Mouse (Mus musculus) A20 (cell line): ENCODE data around the gene S1pr5.
"Not testable (repeated sequence)": the region's sequence is repeated elsewhere in the genome, so short reads cannot be mapped to it uniquely, and the experiment has no call there.

ENCODE experiments used
- DNase-seq: peaks from one replicate; pipeline ENCODE4 v3.0.0-alpha.2; 2011; ENCODE audit warnings: low read depth, low spot score

Gene S1pr5

GRCm38 (mm10) chr9:21248326-21248725, at the start of gene S1pr5:
TSS of gene S1pr5 (minus strand) at chr9:21248443.
- no peak for DNase-seq

GRCm38 (mm10) chr9:21292271-21292670, 44.0 kb upstream of the S1pr5 start:
- DNase-seq: peak; percentile 21

GRCm38 (mm10) chr9:21291868-21292267, 43.6 kb upstream of the S1pr5 start:
- DNase-seq: peak; percentile 12

- peak; percentile 96 for DNase-seq
These were observed 43.0 kb upstream of the S1pr5 start, which contains the start of gene Cdkn2d for GRCm38 (mm10) chr9:21291022-21291787. TSS of gene Cdkn2d (minus strand) at chr9:21291407.

DNA sequence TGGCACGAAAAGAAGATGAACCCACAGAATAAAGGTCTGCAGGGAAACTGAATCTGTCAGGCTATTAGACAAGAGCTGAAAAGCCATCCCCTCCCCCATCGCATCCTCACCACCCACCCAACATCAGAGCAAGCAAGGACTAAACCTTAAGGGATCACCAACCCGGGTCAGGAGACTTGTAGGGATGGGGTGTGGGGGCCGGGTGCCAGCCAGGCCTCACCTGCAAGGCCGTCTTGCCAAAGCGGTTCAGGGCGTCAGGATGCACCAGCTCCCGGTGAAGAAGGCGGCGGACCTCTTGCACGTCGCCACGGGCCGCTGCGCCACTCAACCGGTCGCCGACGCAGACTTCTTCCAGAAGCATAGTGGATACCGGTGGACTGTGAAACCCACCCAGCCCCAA, 42.3 kb upstream of the S1pr5 start:
- no peak for DNase-seq

DNA sequence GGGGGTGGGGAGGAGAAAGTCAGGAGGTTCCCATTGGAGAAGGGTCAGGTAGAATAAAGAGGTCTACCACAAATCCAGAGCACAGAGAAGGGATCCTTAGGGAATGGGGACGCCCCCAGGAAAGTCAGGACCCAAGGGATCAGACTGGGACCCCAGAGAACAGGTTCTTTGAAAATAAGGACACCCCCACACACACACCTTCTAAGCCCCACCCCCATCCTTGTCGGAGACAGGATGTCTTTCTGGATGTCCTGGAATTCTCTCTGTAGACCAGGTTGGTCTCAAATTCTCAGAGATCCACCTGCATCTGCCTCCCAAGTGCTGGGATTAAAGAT, 41.1 kb upstream of the S1pr5 start:
- no peak for DNase-seq

- peak; percentile 19 for DNase-seq
These were observed 40.4 kb upstream of the S1pr5 start for GRCm38 (mm10) chr9:21288404-21289336.

DNA sequence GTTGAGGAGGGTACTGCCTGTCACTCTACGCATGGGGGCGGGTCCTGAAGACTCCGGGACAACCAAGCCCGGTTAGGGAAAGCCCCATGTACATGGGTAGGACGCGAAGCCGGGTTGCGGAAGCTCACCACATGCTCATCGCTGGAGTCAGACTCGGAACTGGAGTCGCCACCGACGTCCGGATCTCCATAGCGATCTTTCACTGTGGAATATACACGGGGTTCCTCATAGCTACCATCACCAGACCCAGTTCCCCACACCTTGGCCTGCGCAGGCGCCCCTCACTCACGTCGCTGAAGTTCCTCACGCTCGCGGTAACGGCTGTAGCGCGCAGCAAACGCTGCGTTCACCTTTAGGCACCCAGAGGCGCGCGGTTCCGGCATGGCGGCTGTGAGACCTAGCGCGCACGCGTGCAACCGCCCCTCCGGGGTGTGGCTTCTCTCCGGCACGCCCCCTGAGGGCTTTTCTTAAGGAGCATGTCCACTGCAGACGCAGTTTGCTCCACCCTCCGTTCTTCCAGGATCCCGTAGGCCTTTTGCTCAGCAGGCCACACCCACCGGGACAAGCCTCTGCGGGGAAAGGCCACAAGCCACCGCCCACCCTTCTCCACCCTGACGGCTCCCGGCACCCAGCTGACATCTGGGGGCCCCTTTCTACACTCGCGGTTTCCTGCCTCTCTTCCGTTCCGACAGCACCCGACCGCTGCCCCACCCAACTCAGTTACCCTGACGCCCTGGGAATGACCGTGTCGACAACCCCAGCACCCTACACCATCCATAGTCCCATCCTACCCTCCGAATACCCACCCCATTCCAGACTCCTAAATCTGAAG, 39.5 kb upstream of the S1pr5 start, which contains the start of gene Kri1:
Gene Kri1 (minus strand): TSS at position 399 of the 832 bp plus-strand sequence.
- DNase-seq: peak; percentile 90

- DNase-seq: no peak
These were observed 38.5 kb upstream of the S1pr5 start for GRCm38 (mm10) chr9:21286753-21287152.

DNA sequence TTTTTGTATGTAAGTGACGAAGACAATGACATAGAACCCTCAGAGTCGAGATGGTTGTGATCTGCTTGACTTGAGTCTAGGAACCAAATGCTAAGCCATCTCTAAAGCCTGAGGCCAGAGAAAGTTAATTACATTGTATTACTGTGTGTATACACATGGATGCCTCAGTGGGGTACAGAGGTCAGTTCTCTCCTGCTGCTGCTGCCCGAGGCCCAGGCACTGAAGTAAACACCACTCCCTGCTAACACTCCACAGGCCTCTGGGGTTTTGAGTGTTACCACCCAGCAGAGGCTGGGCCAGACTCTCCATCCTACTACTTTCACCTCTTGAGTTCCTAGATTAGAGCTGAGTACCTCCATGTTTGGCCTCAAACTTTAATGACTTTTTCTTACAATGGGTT, 35.8 kb upstream of the S1pr5 start:
- DNase-seq: no peak

GRCm38 (mm10) chr9:21283591-21283990, 35.3 kb upstream of the S1pr5 start:
- DNase-seq: no peak

DNA sequence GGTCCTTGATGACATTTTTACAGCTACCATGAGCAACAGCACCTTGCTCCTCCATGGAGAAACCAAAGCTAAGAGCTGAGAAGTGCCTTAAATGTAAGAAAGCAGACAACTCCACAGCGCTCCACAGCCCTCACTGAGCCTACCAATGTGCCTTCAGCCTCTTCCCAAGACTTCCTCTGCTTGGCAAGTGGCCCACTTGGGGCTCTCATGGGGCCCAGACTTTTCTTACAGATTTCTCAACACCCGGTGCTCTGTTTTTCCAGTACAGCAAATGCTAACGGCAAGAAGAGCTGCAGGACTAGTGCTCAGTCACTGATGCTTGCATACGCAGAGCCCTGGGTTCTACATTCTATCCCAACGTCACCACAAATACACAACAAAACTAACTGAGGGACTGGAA, 29.5 kb upstream of the S1pr5 start:
- no peak for DNase-seq

DNA sequence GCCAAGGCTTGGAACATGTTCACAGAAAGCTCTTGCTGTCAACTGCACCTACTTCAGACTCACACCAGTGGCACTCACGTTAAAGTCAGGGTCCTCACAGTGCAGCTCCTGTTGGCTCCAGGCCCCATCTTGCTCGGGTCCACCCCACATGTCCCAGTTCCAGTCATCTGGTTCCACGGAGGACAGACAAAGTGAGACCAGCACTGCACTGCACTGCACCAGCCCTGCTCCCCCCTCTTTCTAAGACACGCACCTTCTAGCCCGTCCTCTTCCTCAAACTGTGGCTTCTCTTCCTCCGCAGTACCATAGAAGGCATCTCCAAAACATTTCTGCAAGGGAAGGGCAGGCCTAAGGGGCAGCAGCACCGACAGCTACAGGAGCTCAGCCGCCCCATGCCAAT, 28.1 kb upstream of the S1pr5 start:
- no peak for DNase-seq

DNA sequence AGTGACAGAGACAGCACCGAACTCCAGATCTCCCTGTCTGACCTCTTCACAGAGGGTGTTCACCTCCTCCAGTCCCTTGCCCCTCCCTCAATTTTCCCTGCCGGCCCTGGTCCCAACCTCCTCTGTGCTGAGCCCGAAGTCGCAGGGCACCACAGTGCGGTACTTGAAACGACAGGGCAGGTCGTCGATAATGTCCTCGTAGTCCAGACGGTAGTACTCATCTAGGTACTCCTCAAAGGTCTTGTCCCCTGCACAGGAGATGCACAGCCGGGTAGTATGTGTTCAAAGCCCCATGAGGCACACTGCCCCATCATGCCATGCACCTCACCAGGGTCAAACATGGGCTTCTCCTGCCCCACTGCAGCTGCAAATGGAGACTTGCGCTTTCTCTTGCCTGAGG, 27.5 kb upstream of the S1pr5 start:
- DNase-seq: no peak

GRCm38 (mm10) chr9:21275013-21275710, 26.9 kb upstream of the S1pr5 start:
- no peak for DNase-seq

- DNase-seq: no peak
These were observed 26.1 kb upstream of the S1pr5 start for GRCm38 (mm10) chr9:21274336-21274735.

DNA sequence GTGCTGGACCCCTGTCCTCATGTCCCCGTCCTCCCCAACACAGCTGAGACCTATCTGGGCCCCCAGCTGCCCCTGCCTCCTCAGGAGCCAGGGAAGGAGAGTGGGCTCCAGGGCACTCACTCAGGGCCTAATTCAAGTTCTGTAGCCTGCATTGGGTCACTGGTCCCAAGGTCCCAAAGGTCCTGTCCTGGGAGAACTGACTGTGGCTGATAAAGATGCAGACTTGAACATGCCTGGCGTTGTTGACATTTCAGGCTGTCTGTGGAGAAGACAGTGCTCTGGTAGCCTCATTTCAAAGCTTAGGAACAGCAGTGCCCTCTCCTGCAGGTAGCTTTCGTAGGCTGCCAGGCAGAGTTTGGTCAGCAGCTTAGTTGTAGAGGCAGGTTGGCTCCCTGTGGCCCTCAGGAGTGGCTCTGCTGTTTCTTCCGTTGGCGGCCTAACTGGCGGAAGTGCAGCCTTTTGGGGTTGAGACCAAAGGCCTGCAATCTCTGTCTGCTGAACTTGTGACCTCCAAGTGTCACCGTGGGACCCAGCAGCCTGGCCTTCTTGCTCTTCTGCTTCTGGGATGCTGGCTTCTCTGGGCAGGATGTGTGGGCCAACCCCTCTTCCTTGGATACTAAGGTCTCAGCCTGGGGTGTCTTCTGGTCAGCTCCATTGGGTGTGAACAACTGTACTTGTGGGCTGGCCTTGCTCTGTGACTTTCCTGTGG, 25.4 kb upstream of the S1pr5 start:
- DNase-seq: no peak

GRCm38 (mm10) chr9:21273094-21273493, 24.9 kb upstream of the S1pr5 start:
- no peak for DNase-seq

DNA sequence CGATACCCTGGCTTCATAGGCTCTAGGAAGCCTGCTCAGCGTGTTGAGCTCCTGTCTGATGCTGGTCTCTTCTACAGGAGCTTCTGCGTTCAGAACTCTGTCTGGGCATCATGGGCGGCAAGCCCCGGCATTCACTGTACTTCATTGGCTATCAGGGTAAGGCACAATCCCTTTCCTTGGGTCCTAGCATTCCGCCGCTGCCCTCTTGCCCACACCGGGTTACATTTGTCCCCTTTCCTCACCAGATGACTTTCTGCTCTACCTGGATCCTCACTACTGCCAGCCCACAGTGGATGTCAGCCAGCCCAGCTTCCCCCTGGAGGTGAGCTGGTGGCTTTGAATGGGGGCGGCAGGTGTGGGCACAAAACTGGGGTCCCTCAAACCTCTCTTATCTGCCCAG, 24.1 kb upstream of the S1pr5 start:
- DNase-seq: no peak

GRCm38 (mm10) chr9:21269590-21269989, 21.3 kb upstream of the S1pr5 start:
- DNase-seq: not testable (repeated sequence)
